Mouse (Mus musculus): ENCODE measurements around the gene Krt4.

Gene Krt4
- long read RNA-seq, experiment 1 = 0 reads
- long read RNA-seq, experiment 2 = 0 reads

DNA sequence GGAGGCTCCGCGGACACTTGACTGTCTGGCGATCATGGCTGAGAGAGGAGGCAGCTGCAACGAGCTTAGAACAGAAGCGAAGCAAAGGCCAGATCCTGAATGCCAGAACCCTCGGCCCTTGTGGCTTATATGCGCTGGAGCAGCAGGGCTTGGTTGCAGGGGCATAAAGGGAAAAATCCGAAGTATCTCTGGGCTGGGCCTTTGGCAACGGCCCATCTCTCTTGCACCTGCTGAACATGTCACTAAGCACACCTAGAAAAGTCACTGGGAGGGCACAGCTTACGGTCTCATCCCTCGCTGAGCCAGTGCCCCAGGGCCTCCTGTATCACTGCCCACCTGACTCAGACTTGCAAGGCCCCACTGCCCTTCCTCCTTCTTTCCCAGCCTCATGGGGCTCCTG lies at the start of gene Krt4:
Gene Krt4 (minus strand): TSS at position 101 of the 400 bp plus-strand sequence.
- intact Hi-C loops (cut with DNase I) = no loop called here

GRCm38 (mm10) chr15:101973414-101974077 lies 49.0 kb upstream of the Krt4 start:
- intact Hi-C loops (cut with DNase I) = loop anchor here (1.0 to 5.0 kb wide), 3 partner anchors 201 to 636 kb away; no protein-coding TSS in a partner anchor

DNA sequence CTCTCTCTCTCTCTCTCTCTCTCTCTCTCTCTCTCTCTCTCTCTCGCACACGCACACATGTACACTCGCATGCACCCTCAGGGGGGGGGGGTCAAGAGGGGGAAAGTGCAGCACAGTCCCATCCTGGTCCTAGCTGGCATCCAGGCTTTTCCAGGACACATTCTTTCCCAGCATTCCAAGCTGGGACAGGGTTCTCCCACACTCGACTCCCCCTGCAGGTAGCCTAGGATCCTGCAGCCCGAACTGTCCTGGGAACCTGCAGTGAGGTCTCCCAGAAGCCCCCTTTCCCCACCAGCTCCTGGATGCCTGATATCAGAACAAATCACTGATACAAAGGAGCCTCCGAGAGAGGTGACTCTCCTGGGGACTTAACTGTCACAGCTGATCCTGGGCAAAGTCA lies 46.0 kb upstream of the Krt4 start:
- intact Hi-C loops (cut with DNase I) = loop anchor here (5.0 kb wide), 2 partner anchors 448 to 633 kb away; no protein-coding TSS in a partner anchor

- intact Hi-C loops (cut with DNase I) = no loop called here
Measured at GRCm38 (mm10) chr15:101966808-101967207, 42.3 kb upstream of the Krt4 start.

GRCm38 (mm10) chr15:101958891-101959290 lies 34.4 kb upstream of the Krt4 start:
- intact Hi-C loops (cut with DNase I) = no loop called here

DNA sequence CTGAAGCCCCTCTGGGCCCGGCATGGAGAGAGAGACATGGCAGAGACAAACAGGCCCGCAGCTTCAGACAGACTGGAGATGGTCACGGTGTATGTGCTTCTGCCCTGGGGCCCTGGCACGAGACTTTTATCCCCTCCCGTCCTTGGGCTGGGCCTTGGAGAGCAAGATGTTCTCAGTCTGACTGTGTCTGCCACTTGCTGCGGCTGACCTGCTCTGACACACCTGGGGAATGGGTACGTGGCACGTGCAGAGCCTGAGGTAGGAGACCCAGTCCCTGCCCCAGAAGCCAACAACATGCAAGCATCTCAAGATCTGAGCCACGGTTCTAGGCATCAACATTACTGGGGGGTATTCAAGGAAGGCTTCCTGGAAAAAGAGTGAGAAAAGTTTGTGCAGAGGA lies 29.7 kb upstream of the Krt4 start, which contains the start of gene Krt78:
Gene Krt78 (minus strand): TSS at position 101 of the 400 bp plus-strand sequence.
- intact Hi-C loops (cut with DNase I) = no loop called here

DNA sequence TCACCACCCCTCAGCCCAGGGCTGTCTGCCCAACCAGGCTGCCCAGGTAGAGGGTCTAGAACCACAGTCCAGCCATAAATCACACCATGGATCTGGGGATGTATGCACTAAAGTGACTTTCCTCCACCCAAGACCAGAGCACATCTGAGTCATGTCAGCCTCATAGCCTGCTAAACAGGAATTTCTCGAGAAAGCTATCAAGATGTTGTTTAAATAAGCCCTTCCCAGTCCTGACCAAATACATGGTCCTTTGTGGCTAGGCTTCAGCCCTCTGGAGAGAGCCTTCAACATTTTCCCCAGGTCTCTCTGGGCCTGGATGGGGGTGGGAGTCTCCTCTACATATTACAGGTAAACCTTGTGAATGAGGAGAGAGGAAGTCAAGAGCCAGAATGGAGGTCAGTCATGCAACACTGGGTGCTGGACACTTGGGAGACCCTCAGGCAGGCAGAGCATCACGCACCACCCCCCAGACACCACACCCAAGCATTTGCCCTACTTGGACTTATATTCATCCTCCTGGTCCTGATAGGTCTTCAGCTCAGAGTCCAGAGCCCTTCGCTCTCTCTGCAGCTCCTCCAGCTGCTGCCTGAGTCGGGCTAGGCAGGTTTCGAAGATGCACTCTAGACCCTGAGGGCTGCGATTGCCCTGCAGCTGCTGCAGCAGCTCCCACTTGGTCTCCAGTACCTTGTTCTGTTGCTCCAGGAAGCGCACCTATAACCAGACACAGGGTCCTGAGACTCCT lies 28.4 kb upstream of the Krt4 start:
- intact Hi-C loops (cut with DNase I) = no loop called here

DNA sequence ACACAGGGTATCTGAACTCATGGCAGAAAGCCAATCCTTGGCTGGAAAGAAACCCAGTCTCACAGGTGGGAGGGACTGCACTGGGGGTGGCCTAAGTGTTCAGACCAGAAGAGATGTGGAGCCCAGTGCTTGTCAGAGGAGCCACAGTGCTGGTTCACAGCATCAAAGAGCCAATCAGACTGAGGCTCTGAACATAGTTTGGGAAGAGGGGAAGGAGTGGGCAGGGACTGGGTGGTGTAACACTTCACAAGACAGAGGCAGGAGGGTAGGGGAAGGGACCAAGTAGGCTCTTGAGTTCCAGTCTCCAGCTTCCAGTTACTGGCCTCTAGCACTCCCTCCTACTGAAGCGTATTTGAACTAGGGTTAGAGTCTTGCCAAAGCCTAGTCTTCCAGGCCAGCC lies 20.9 kb upstream of the Krt4 start:
- intact Hi-C loops (cut with DNase I) = no loop called here

GRCm38 (mm10) chr15:101941948-101942347 lies 17.4 kb upstream of the Krt4 start:
- intact Hi-C loops (cut with DNase I) = no loop called here

- intact Hi-C loops (cut with DNase I) = no loop called here
Measured at GRCm38 (mm10) chr15:101940274-101940829, 15.8 kb upstream of the Krt4 start, which contains the start of gene Krt79. Gene Krt79 (minus strand): TSS chr15:101940324.

DNA sequence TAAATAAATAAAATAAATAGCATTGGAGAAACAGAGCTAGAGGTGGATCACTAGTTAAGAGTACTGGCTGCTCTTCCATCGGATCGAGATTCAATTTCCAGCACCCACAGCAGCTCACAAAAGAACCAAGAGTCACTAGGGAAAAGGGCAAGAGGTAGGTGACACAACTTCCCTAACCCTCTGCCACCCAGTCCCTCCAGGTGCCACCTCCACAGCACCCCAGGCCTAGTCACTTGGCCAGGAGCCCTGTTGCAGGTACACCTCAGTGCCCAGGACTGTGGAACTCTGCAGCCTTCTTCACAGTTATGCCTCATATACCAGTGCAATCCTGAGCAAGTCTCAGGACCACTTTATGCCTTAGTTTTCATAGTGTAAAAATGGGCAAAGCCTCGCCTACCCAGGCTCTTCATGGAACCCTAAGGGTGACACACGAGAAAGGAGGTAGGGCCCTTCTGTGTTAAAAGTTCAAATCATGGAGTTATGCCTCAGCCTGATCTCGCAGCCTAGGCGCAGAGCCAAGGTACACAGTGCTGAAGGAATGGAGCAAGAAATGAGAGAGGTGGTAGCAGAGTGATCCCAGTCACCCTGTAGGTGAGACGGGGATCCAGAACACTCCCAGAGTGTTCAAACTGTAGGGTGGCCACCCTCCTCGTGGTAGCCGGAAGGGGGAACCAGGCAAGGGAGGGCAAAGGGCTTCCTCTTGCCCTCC lies 14.2 kb upstream of the Krt4 start:
- intact Hi-C loops (cut with DNase I) = no loop called here

DNA sequence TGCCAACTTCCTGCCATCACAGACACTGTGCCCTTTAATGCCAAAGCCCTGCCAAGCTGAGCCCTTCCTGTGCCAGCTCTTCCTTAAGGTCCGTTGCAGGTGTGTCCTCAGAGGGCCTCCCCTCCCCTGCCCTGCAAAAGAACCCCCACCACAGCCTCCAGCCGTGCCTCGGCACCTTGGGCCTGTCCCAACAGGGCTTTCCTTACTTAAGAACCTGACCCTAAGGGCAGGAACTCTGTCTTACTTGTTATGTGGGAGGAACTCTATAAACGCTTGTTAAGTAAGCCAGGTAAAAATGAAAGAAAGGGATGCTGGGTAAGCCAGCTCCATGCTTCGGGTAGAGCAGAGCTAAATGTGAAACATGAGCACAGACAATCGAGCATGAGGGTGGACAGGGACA lies 8.5 kb upstream of the Krt4 start:
- intact Hi-C loops (cut with DNase I) = no loop called here

DNA sequence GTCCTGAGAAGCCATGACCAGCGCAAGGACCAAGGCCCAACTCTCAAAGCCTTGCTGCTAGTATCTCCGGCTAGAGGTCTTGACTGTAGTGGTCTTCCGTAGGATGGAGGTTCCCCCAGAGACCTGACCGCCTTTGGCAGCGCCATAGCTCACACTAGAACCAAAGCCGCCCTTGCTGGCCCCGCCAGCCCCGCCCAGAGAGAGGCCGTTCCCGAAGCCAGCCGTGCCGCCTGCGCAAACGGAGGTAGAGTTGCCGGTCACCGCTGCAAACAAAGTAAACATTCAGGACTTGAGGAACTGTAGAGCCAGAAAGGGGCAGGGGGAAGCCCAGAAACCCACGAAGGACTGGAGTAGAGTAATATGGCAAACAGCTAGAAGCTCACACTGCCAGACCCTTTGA lies 5.1 kb upstream of the Krt4 start:
- intact Hi-C loops (cut with DNase I) = no loop called here

DNA sequence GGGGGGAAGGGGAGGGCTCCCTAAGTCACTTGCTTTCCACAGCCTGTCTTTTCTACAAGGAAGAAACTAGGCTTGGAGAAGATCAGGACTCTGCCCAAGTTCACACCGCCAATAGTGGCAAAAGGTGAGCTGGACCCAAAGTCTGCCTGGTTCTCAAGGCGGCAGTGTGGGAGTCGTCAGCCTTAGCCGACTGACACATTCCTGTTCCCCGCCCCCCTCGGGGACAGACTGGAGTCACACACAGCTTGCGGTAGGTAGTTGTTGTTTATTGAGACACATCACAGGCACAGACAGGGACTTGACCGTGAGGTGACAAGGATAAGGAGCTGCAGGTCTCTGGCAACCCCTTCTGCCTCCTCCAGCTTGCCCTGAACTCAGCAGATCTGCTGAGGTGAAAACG lies 4.6 kb upstream of the Krt4 start:
- intact Hi-C loops (cut with DNase I) = no loop called here

DNA sequence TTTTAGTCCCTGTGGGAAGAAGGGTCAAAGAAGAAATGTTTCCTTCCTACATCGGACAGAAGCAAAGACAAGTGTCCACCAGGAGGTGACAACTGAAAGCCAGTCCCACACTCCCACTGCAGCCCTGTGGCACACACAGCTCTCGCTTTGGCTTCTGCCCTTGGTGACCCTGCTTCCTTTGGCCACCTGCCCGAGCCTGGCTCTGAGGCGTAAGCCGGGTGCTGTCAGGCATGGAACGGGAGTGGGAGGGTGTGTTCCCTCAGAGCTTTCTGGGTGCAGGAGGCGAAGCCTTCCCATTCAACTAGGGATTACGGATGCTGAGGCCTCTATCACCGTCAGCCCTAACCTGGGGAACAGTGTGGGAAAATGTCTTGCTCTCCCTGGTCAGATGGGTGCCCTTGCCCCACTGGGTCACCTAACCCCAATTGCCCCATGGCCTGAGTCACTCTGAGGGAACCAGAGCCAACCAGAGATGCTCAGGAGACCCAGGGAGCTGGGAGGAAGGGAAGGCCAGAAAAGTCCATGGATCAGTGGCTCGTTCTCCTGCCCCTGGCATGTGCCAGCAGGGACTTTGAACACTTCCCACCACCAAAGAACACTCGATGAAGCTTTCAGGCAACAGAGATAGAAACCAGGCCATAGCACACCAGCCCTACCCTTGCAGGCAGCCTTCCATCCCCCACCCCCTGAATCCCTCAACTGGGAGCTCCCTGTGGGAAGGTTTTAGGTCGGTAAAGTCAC lies 3.0 kb upstream of the Krt4 start:
- intact Hi-C loops (cut with DNase I) = no loop called here

GRCm38 (mm10) chr15:101925041-101925440 lies 506 bp upstream of the Krt4 start:
- intact Hi-C loops (cut with DNase I) = no loop called here

DNA sequence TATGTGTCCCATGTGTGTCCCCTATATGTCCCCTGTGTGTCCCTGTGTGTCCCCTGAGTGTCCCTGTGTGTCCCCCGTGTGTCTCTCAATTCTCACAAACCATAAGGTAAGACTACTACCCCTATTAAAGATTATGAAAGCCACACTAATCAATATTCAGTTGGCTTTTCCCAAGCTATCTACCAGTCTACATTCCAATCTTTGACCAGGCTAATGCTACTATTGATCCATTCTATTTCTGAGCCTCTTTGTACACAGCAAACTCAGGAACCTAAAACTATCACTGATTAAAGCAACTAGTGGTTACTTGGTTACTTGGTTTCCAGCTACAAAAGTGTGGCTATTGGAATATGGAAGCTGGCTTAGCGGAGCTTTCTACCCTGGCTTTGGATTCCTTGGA lies 2.2 kb downstream of the Krt4 start:
- intact Hi-C loops (cut with DNase I) = no loop called here

- intact Hi-C loops (cut with DNase I) = no loop called here
Measured at GRCm38 (mm10) chr15:101916072-101916471, 8.5 kb downstream of the Krt4 start.

- intact Hi-C loops (cut with DNase I) = no loop called here
Measured at GRCm38 (mm10) chr15:101904849-101905248, 19.7 kb downstream of the Krt4 start.

DNA sequence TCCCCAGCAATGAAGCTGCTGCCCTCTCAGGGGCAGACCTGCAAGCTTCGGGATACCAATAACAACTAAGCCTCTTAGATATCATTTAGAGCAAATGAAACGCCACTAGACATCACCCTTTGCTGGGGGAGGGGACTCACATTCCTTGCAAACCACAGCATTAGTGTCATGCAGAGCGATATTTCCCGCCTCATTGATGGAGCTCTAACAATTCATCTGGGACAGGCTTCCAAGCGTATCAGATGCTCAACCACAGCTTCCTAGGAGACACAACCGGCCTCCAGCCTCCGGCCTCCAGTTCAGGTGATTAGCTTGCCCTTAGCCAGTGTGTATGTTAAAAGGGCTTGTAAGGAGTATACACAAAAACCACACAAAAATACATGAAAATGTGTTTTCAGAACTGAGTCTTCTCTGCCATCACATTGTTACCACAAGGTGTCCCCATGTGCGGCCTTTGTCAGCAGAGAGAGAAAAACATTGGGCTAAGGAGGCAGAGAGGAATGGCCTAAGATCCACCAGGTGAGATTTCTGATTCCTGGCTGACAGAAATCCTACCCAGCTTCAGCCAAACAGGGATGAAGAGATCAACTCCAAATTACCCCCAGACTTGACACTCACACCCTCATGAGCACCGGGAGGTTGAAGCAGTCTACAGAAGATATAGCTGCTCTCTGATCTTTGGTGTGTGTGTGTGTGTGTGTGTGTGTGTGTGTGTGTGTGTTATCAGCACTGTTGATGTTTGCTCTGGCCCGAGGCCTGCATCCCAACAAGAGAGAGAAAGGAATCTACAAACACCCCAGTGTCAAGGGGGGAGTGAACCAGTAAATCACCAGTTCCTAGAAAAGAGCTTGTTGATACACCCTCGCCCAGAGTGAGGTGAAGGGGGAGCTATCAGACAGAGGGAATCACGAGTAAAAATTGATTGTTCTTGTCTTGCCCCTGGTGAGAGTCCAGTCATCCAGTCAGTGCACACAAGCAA lies 22.1 kb downstream of the Krt4 start:
- intact Hi-C loops (cut with DNase I) = no loop called here
